Comparison of ENCODE assay signal across 8 mouse cellular contexts in the genomic region with DNA sequence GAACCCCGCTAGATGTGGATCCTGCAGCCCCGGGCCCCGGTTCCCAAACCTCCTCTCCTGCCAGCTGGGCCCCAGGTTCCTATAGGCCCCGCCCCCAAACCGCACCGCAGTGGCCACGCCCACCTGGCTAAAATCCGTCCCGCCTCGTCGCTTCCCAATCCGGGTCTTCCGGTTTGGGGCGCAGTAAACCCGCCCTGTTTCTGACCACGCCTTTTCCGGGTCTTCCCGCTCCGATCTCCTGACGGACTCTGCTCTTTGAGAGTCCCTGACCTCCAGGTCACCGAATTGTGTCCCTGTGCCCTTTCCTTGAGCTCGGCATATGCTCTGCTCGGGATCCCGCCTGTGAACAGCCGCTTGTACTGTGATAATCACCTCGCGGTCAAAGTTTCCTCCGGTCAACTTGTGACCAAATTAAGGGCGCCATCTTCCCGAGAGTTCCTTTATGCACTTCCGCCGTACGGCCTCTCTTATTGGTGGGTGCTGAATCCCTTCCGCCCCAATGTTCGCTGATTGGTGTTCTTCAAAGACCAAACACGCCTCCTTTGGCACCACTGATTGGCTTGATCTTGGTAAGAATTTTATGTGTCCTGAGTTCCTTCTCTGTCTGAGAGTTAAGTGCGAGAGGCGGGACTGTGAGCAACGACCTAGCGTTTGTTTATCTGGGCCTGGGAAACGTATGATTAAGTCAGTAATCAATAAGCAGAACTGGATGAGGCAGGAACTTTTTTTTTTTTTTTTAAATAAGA. TPM values are rescaled to one million over a fixed set of nuclear protein-coding genes. Genes with fewer than 3 reads are reported as not detected.
DNase-seq lines count a peak whose midpoint lies in the region; ATAC-seq lines count a peak whose summit lies in the region.

Gene Mospd3 (minus strand): TSS at position 440 of the 746 bp plus-strand sequence.

- peak; percentile 100 for DNase-seq in adipocyte (ENCODE audit: low spot score)
- DNase-seq in embryo, embryonic 10 days (ENCODE audit: low spot score), result peak; percentile 98
- DNase-seq in gastrocnemius, postnatal 10 days, result peak; percentile 96
- peak; percentile 99 for DNase-seq in induced T-regulatory cell, adult 2 months (ENCODE audit: low read depth)
- peak; percentile 91 to 97 for DNase-seq in left cerebral cortex, adult 9 months (ENCODE audit: low spot score in 2 of 2)
- DNase-seq in right cerebral cortex, postnatal 14 days, result peak; percentile 94
- DNase-seq in urinary bladder, postnatal 36 days (ENCODE audit: low spot score in 2 of 2), result peak; percentile 95 to 96

- peak; percentile 76 for ATAC-seq in megakaryocyte progenitor cell, adult 5-6 weeks (replicated peaks; ENCODE audit: poor library complexity)

RNA-seq across cellular contexts. Expression of gene Mospd3, which starts in this region (rescaled TPM):
- 10 to 100 TPM; 16.5 to 29.5 TPM for total RNA-seq in gastrocnemius, postnatal 10 days (2021)
- 95.4 and 97.5 TPM in 2 replicates for total RNA-seq in megakaryocyte progenitor cell, adult 5-6 weeks (2015)
- total RNA-seq in megakaryocyte progenitor cell, adult 5-6 weeks (2017), result 3.6 and 5.5 TPM in 2 replicates

Comparison
In these comparisons a context has a peak if more than half of its experiments do, and no peak if none do; other contexts are left out.
1. Peak in every context shown above with its lines: DNase-seq and ATAC-seq.